Mouse (Mus musculus): ENCODE data around the gene Epha8.

Epha8 gene

GRCm38 (mm10) chr4:136956751-136957446 lies at the start of gene Epha8:
Gene Epha8, minus strand, starts transcription at chr4:136956816.
- DNase-seq (ENCODE audit: low read depth, low spot score): no peak

GRCm38 (mm10) chr4:137001825-137002224 lies 45.2 kb upstream of the Epha8 start:
- DNase-seq (ENCODE audit: low read depth, low spot score): no peak

- DNase-seq (ENCODE audit: low read depth, low spot score): no peak
These were observed 44.4 kb upstream of the Epha8 start for GRCm38 (mm10) chr4:137001020-137001419.

- DNase-seq (ENCODE audit: low read depth, low spot score): no peak
These were observed 41.8 kb upstream of the Epha8 start for GRCm38 (mm10) chr4:136998371-136998770.

GRCm38 (mm10) chr4:136997723-136998345 lies 41.2 kb upstream of the Epha8 start:
- no peak for DNase-seq (ENCODE audit: low read depth, low spot score)

- no peak for DNase-seq (ENCODE audit: low read depth, low spot score)
These were observed 40.3 kb upstream of the Epha8 start for GRCm38 (mm10) chr4:136996933-136997332.

GRCm38 (mm10) chr4:136995361-136995760 lies 38.7 kb upstream of the Epha8 start:
- DNase-seq (ENCODE audit: low read depth, low spot score): no peak

GRCm38 (mm10) chr4:136981993-136982695 lies 25.5 kb upstream of the Epha8 start:
- DNase-seq (ENCODE audit: low read depth, low spot score): no peak

- DNase-seq (ENCODE audit: low read depth, low spot score): peak; percentile 50
These were observed 24.7 kb upstream of the Epha8 start for GRCm38 (mm10) chr4:136981347-136981746.

GRCm38 (mm10) chr4:136980921-136981320 lies 24.3 kb upstream of the Epha8 start:
- DNase-seq (ENCODE audit: low read depth, low spot score): no peak

- no peak for DNase-seq (ENCODE audit: low read depth, low spot score)
These were observed 20.6 kb upstream of the Epha8 start for GRCm38 (mm10) chr4:136977244-136977643.

- no peak for DNase-seq (ENCODE audit: low read depth, low spot score)
These were observed 14.3 kb upstream of the Epha8 start for GRCm38 (mm10) chr4:136970939-136971338.

GRCm38 (mm10) chr4:136969503-136970276 lies 13.1 kb upstream of the Epha8 start:
- DNase-seq (ENCODE audit: low read depth, low spot score): no peak

GRCm38 (mm10) chr4:136969096-136969495 lies 12.5 kb upstream of the Epha8 start:
- no peak for DNase-seq (ENCODE audit: low read depth, low spot score)

- DNase-seq (ENCODE audit: low read depth, low spot score): peak; percentile 61
These were observed 10.9 kb upstream of the Epha8 start for GRCm38 (mm10) chr4:136967511-136967910.

GRCm38 (mm10) chr4:136966493-136967390 lies 10.1 kb upstream of the Epha8 start:
- DNase-seq (ENCODE audit: low read depth, low spot score): no peak

- no peak for DNase-seq (ENCODE audit: low read depth, low spot score)
These were observed 8.4 kb upstream of the Epha8 start for GRCm38 (mm10) chr4:136964990-136965421.

GRCm38 (mm10) chr4:136962447-136962846 lies 5.8 kb upstream of the Epha8 start:
- no peak for DNase-seq (ENCODE audit: low read depth, low spot score)

GRCm38 (mm10) chr4:136961642-136962285 lies 5.1 kb upstream of the Epha8 start:
- no peak for DNase-seq (ENCODE audit: low read depth, low spot score)

GRCm38 (mm10) chr4:136960581-136960980 lies 4.0 kb upstream of the Epha8 start:
- DNase-seq (ENCODE audit: low read depth, low spot score): no peak

All from brain, embryonic 18.5 days (tissue).